Mouse (Mus musculus): ENCODE measurements at regions not wholly inside any gene's neighbourhood (a gene's known extent, or its start where the extent isn't known, plus 50 kb on each side); places are given as distances from the start of the nearest gene placed in this dataset.

DNA sequence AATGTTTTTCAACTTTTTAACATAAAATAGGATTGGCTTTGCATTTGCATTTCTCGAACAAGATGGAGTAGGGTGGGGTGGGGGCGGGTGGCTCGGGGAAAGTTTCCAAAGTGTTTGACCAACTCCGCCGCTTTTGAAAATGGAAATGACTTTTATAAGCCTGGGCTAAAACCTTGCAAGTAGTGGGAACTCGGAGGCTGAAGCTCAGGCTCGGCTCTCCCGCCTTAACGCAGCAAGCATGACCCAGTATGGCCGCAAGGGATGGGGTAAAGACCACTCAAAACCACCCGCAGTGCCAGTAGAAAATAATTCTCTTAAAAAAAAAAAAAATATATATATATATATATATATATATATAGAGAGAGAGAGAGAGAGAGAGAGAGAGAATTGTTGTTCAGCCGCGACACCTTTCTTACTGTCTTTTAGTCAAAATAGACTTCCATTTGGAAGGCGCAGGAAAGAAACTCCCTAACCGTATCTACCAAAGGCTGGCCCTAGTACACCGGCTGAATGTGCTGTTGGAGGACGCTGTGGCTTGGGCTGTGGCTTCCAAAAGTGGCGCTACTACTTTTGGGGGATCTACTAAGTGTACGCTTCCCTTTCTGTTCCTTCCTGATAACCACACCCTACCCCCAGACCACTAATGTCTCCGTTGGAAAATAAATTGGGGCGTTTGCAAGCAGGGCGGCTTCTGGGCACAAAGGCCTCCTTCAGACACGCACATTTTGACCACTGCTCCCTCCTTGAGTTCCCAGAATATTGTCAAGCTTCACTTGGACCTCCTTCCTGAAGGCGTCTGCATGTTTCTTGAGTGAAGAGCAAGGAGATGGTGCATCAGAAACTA is 126.2 kb downstream of the Nkx6-1 start:
- TF ChIP-seq CTCF (IDR thresholded peaks at IDR 0.05; ENCODE audit: borderline replicate concordance, insufficient read depth, low read length) (no peak), POLR2A (IDR thresholded peaks at IDR 0.05; ENCODE audit: low read depth, low read length) (no peak)
